Mouse (Mus musculus) neural tube, embryonic 10.5 days (tissue): Measurements from ENCODE around the gene Dqx1.
A peak's percentile ranks its signal among the peaks of the same experiment; 100 is the strongest.

Experiments used
- DNase-seq: peaks from one replicate; pipeline ENCODE4 v3.0.0-alpha.2; 2017; ENCODE audit warnings: low spot score; ENCODE audit errors: extremely low spot score

The Dqx1 gene

GRCm38 (mm10) chr6:83033249-83034185, 24.1 kb upstream of the Dqx1 start, which contains the start of the genes Dok1 and Loxl3:
TSS of gene Dok1 (minus strand) at chr6:83033471.
TSS of gene Loxl3 (plus strand) at chr6:83034173.
- DNase-seq = peak; percentile 84

- no peak for DNase-seq
Measured at GRCm38 (mm10) chr6:83034463-83035055, 23.1 kb upstream of the Dqx1 start.

DNA sequence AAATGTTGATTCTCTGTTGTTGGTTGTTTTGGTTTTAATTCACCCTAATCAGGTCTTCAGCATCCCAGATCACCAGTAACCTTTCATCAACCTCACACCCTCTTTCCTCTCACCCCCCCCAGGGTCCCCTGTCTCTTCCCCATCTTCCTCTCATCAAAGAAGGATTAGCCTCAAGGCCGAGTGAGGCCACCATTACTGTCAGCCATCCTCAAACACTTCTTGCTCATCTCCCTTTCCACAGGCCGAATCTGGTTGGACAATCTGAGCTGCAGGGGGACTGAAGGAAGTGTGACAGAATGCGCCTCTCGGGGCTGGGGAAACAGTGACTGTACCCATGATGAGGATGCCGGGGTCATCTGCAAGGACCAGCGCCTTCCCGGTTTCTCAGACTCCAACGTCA, 20.5 kb upstream of the Dqx1 start:
- DNase-seq = no peak

DNA sequence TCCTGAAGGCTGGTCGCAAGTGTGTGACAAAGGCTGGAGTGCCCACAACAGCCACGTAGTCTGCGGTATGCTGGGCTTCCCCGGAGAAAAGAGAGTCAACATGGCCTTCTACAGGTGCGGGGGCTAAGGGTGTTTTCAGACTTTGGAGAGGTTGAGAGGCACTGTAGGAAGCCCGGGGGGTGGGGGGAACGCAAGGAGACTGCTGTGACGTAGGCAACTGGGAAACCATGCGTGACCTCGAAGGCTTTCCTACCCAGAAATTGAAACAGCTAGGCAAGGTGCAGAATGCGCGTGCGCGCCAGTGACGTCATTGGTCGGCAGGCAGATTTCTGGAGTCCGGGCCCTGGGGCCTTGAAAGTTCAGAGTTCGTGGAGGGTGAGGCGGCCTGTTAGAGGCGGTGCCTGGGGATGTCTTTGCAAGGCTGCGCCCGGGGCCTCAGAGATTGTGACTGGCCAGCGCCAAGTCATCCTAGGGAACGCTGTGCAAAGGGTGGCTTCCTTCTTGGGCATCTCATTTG, 19.1 kb upstream of the Dqx1 start:
- peak; percentile 93 for DNase-seq

- DNase-seq = no peak
Measured at GRCm38 (mm10) chr6:83040601-83041000, 17.0 kb upstream of the Dqx1 start.

DNA sequence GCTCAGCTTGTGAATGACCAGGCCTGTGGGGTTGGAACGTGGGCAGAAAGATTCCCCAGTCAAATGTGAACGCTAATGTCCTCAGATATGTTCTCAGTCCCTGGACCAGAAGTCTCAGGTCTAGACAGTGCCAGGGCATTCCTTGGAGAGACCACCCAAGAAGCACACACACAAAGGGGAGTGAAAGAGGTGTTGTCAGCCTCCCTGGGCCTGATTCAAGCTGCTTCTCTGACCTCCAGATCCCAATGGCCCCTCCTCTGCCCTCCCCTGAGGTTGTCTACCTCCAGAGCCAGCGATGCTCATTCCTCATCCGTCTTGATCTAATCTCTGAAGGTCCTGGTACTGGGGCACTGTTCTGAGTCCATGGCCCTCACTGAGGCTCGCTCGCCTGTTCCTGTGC, 14.1 kb upstream of the Dqx1 start:
- no peak for DNase-seq

DNA sequence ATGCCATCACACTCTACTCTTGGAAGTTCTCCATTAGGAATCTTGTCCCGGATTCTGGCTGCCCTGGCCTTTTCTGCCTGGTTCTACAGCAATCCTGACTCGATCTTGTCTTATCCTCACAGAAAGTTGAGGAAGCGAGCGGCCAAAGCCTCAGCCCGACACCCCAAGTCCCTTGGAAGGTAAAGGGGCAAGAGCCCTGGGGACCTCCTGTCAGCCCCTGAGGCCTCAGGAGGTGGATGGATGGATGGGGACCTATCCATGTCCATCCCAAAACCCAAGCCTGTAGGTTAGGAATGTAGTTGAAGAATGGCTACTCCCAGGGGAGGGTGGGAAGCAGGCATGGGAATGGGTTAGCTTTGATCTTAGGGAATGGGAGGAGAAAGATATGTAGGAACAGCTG, 13.7 kb upstream of the Dqx1 start:
- DNase-seq = no peak

GRCm38 (mm10) chr6:83044742-83045141, 12.9 kb upstream of the Dqx1 start:
- DNase-seq = no peak

- no peak for DNase-seq
Measured at GRCm38 (mm10) chr6:83049367-83049766, 8.3 kb upstream of the Dqx1 start.

DNA sequence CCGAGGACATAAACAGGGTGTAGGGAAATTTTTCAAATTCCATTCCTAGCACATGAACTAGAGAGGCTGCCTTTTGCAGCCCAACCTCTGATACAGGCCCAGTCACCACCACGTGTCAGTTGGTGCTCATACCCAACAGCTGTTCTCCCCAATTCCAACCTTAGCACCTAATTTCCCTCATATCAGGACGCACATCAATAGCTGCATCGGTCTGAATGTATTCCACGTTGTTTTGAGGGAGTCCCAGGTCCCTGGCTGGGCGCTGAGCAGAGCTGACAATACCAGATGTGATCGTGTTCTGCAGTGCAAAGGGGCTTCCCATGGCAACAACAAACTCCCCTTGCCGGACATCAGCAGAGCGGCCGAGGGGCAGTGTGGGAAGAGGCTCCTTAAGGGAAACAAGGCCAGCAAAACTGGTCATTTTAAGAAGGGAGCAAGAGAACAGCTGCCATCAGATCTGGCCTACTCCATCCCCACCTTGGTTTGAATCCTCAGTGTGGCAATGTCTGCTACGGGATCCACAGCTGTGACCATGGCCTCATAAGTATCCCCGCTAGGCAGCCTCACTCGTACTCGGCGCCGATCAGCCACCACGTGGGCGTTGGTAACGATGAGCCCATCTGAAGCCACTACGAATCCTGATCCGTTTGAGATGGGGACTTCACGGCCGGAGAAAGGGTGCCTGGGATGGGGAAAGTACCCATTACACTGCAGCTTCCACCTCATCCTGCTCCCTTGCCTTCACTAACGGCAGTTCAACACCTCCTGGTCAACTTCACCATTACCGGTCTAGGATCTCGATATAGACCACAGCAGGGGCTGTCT, 4.3 kb upstream of the Dqx1 start:
- peak; percentile 66 for DNase-seq

DNA sequence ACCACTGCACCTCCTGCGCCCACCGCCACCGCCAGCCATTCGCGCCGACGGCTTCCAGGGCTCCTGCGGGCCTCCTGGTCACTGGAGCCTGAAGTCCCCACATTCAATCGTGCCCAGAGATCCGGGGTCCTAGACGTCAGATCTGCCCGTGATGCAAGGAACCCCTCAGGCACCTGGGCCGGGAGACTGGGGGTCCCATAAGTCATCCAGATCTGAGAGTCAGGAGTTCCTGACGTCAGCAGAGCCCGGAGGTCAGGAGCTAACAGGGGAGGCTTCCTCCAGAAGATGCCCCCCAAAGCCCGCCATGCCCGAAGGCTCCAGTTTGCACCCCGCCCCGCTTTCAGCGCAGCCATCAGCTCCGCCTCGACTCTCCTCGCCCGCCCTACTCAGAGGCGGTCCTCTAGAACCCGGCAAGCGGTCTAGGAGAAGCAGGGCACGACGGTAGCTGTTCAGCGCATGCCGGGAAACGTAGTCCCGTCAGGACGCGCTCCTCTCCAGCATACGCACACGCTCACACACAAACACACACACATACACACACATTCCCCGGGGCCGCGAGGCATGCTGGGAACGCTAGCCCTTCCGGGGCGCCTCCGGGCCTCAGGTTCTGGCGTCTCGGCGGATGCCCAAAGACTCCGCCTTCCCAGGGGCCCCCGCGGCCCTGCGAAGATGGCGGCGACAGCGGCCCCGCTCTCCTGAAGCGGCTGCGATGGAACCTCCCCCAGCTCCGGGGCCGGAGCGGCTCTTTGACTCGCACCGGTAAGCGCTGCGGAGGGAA, 3.4 kb upstream of the Dqx1 start, which contains the start of gene Aup1:
TSS of gene Aup1 (plus strand) at position 448 of the 778 bp plus-strand sequence.
- peak; percentile 98 for DNase-seq

DNA sequence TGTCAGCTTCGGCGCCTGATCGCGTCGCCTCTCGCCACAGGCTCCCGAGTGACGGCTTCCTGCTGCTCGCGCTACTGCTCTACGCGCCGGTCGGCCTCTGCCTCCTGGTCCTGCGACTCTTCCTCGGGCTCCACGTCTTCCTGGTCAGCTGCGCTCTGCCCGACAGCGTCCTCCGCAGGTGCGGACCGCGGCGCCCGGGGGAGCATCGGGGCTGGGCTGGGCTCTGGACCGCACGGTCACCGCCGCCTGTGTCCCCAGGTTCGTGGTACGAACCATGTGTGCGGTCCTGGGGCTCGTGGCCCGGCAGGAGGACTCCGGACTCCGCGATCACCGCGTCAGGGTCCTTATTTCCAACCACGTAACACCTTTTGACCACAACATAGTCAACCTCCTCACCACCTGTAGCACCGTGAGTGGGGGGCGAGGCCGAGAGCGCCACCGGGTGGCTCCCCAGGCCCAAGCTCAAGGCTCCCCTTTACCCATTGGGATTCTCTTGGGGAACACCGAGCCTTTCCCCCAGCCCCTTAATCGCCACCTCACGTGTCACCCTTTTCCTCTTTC, 2.7 kb upstream of the Dqx1 start, which contains the start of gene Htra2:
TSS of gene Htra2 (minus strand) at position 403 of the 561 bp plus-strand sequence.
- no peak for DNase-seq

DNA sequence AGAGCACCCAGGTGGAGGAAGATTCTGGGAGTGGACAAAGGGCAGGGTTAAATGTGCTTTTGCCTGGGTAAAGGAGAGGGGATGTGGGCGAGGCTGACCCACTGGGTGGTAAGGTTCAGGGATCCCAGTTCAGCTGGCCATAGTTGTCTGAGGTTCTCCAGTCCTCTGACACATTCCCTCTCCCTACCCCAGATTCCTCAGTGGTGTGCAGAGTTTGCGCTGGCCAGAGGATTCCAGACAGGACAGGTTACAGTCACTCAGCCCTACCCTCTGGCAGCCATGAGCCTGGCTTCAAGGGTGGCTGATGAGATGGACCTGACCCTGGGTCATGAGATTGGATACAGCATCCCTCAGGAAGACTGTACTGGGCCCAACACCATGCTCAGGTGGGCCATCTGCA, 1.1 kb downstream of the Dqx1 start:
- no peak for DNase-seq

DNA sequence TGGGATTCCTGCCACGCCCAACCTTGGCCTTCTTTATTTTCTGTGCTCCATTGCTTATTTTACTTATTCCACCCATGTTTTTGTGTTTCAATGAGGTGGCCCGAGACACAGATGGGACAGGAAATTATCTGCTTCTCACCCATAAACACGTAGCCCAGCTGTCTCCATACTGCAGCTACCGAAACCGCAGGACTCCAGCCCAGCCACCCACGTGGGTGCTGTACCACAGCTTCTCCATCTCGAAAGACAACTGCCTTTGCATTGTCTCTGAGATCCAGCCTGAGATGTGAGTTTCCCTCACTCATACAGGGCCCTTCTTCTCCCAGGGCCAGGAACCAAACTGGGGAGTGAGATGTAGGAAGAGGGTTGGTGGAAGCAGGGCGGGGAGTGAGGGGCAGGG, 8.4 kb downstream of the Dqx1 start:
- no peak for DNase-seq

DNA sequence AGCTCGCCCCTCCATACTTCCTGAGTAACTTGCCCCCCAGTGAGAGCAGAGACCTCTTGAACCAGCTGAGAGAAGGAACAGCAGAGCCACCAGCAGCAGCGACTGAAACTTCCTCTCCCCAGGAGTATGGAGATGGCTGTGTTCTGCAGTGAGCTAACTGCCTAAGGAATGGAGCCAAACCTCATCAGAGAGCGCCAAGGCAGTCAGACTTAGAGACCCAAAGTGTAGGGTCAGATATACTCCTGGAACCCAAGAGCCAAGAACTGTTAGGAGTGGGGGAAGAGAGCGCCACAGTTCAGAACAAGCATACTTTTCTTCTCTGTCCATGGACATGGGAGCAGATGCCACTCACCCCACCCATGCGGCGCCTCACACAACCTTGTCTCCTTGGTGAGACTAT, 8.8 kb downstream of the Dqx1 start:
- no peak for DNase-seq

DNA sequence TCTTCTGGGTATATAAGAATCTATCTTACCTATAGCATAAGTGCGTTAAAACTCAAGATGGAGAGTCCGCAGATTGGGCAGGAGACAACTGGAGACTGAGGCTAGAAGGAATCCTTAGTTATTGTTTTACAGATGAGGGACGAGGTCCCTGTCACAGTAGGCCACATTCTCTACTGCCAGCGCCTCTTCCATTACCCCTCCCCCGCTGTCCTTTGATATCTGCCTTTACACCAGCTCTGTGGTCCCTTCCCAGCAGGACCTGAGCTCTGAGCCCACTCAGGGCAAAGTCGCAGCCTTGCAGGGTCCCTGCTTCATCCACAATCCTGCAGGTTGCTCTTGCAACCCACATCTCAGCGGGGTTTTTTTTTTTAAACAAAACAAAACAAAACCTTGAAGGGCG, 10.6 kb downstream of the Dqx1 start:
- DNase-seq = no peak

- peak; percentile 70 for DNase-seq
Measured at GRCm38 (mm10) chr6:83068706-83069487, 11.3 kb downstream of the Dqx1 start.

GRCm38 (mm10) chr6:83069488-83070246, 12.0 kb downstream of the Dqx1 start:
- DNase-seq = peak; percentile 66

GRCm38 (mm10) chr6:83070247-83070310, 12.4 kb downstream of the Dqx1 start, which contains the start of gene Tlx2:
TSS of gene Tlx2 (minus strand) at chr6:83070293.
- no peak for DNase-seq
